In the genomic region with DNA sequence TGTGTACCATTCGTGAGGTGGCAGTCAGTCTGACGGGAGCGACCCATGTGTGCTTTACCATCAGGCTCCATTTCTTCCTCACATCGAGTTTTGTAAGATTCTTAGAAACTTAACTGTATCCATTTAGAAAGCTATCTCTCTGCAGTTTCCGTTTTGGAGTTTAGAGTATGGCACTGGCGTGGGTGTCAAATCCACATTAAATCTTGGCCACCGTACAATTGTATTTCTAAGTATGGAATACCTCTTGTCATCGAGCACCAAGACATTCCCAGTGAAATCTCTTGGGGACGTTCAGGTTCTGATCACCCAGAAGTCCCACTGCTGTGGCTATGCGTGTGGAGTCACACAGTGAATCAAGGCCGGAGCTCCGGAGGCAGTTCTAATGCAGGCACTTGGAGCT, we compare ENCODE assay signal across 26 mouse cellular contexts.
DNase-seq lines count a peak whose midpoint lies in the region; ATAC-seq lines count a peak whose summit lies in the region.
"Had no signal": no experiment of that assay in that cellular context is flagged by ENCODE, and none has a peak within 500 bp of the region (broad histone marks: within the 10 kb centered on the region; RNA-seq: fewer than 3 reads in every experiment).

No protein-coding gene starts in this region.

- no peak for DNase-seq in frontal cortex, postnatal 14 days (ENCODE audit: low spot score in 2 of 2)
- DNase-seq in kidney, adult 8-10 months, result no peak
- no peak for DNase-seq in neural tube, embryonic 10.5 days (ENCODE audit: extremely low spot score, low spot score)
- no peak for DNase-seq in hindbrain, embryonic 14.5 days (ENCODE audit: low spot score)
- DNase-seq: adrenal gland, postnatal 25 days; B cell, adult 2 months; cerebellum, adult 18-20 months; cerebellum, postnatal 10 days; gastrocnemius, postnatal 10 days; kidney, adult 18-20 months; kidney, postnatal 14 days; right cerebral cortex, adult 18-20 months; thymus, adult 18-20 months; thymus, postnatal 25 days had no signal

- H3K27me3 ChIP-seq in kidney, embryonic 15.5 days, result no peaks in the 10 kb centered on the region
- H3K27me3 ChIP-seq in neural tube, embryonic 14.5 days (ENCODE audit: control insufficient read depth, insufficient read depth, low read length), result no peaks in the 10 kb centered on the region
- H3K27me3 ChIP-seq in hindbrain, embryonic 14.5 days (ENCODE audit: control insufficient read depth, insufficient read depth, low read length), result no peaks in the 10 kb centered on the region
- H3K27me3 ChIP-seq: limb, embryonic 12.5 days; liver, embryonic 15.5 days had no signal

- H3K4me1 ChIP-seq in kidney, embryonic 15.5 days, result peaks cover 70% of the 10 kb centered on the region
- H3K4me1 ChIP-seq in neural tube, embryonic 14.5 days (ENCODE audit: control insufficient read depth, insufficient read depth, low read length), result peaks cover 50% of the 10 kb centered on the region
- peaks cover 56% of the 10 kb centered on the region for H3K4me1 ChIP-seq in hindbrain, embryonic 14.5 days (replicated peaks; ENCODE audit: control insufficient read depth, insufficient read depth, low read length)

- no peaks in the 10 kb centered on the region for H3K9me3 ChIP-seq in kidney, embryonic 15.5 days (replicated peaks)
- H3K9me3 ChIP-seq in neural tube, embryonic 14.5 days (ENCODE audit: control insufficient read depth, low read length), result no peaks in the 10 kb centered on the region
- H3K9me3 ChIP-seq in hindbrain, embryonic 14.5 days (ENCODE audit: control insufficient read depth, low read length), result no peaks in the 10 kb centered on the region
- H3K9me3 ChIP-seq: hindbrain, embryonic 10.5 days; limb, embryonic 12.5 days; liver, embryonic 15.5 days; midbrain, embryonic 12.5 days had no signal

- 84% methylated on average over 12 of the region's 12 CpGs for whole genome bisulfite sequencing in kidney, embryonic 15.5 days
- 90% methylated on average over 12 of the region's 12 CpGs for WGBS in neural tube, embryonic 14.5 days
- WGBS in hindbrain, embryonic 14.5 days, result 92% methylated on average over 12 of the region's 12 CpGs

- no peak overlapping the region for H3K4me2 ChIP-seq in kidney, embryonic 15.5 days
- H3K4me2 ChIP-seq in neural tube, embryonic 14.5 days (ENCODE audit: low read depth, low read length), result no peak overlapping the region
- H3K4me2 ChIP-seq in hindbrain, embryonic 14.5 days (replicated peaks), result no peak overlapping the region
- H3K4me2 ChIP-seq: limb, embryonic 12.5 days; liver, embryonic 15.5 days; lung, embryonic 14.5 days; midbrain, embryonic 12.5 days had no signal

- H3K36me3 ChIP-seq in kidney, embryonic 15.5 days, result no peaks in the 10 kb centered on the region
- H3K36me3 ChIP-seq in neural tube, embryonic 14.5 days (ENCODE audit: control insufficient read depth, insufficient read depth, low read length), result no peaks in the 10 kb centered on the region
- H3K36me3 ChIP-seq in hindbrain, embryonic 14.5 days (replicated peaks; ENCODE audit: control insufficient read depth, insufficient read depth), result no peaks in the 10 kb centered on the region
- H3K36me3 ChIP-seq: hindbrain, embryonic 10.5 days; limb, embryonic 12.5 days; liver, embryonic 15.5 days; midbrain, embryonic 12.5 days had no signal

- no peak overlapping the region for H3K4me3 ChIP-seq in kidney, embryonic 15.5 days (replicated peaks)
- no peak overlapping the region for H3K4me3 ChIP-seq in neural tube, embryonic 14.5 days (ENCODE audit: low read depth, low read length)
- no peak overlapping the region for H3K4me3 ChIP-seq in hindbrain, embryonic 14.5 days (replicated peaks; ENCODE audit: low read length)
- H3K4me3 ChIP-seq: hindbrain, embryonic 10.5 days; layer of hippocampus, adult 2 months; left cerebral cortex, adult 2 months; limb, embryonic 12.5 days; liver, embryonic 15.5 days; midbrain, embryonic 12.5 days had no signal

- peak overlapping the region; percentile 33; the same call in 1 of the 2 replicates for H3K27ac ChIP-seq in kidney, embryonic 15.5 days
- H3K27ac ChIP-seq in neural tube, embryonic 14.5 days (ENCODE audit: low read depth, low read length), result peak overlapping the region; percentile 10; the same call in 1 of the 2 replicates
- no peak overlapping the region for H3K27ac ChIP-seq in hindbrain, embryonic 14.5 days
- H3K27ac ChIP-seq: layer of hippocampus, adult 2 months; left cerebral cortex, adult 2 months; liver, embryonic 15.5 days; midbrain, embryonic 12.5 days; stomach, postnatal 0 days had no signal

- ATAC-seq in frontal cortex, adult (ENCODE audit: low TSS enrichment), result peak; percentile 47
- no peak for ATAC-seq in kidney, embryonic 15.5 days (replicated peaks; ENCODE audit: low FRiP score)
- ATAC-seq in neural tube, embryonic 14.5 days (ENCODE audit: low read depth), result no peak
- no peak for ATAC-seq in hindbrain, embryonic 14.5 days (ENCODE audit: low FRiP score)
- ATAC-seq: hindbrain, embryonic 16.5 days had no signal

- no peak overlapping the region for H3K9ac ChIP-seq in kidney, embryonic 15.5 days
- no peak overlapping the region for H3K9ac ChIP-seq in neural tube, embryonic 14.5 days (replicated peaks; ENCODE audit: low read depth, low read length)
- H3K9ac ChIP-seq in hindbrain, embryonic 14.5 days, result no peak overlapping the region
- H3K9ac ChIP-seq: limb, embryonic 12.5 days; liver, embryonic 15.5 days; lung, embryonic 14.5 days; midbrain, embryonic 12.5 days had no signal
